Mouse (Mus musculus): ENCODE measurements around the gene Edil3.

Gene Edil3

DNA sequence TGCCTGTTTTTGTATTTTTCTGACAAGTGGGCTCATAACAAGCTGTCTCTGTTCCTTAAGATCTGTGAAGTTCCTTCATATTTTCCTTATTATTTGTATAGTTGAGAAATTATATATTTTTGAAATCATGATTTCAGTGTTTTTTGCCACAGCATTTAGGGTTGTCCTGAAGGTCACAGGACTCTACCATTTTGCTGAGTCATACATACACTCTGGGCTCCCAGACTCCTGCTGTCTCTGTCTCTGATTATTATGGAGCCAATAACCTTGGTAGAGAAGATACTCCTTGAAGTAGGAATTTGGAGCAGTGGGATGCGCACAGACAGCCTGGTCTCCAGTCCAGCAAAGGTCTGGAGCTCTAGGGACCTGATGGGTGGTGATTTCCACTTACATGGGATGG is 416.8 kb downstream of the Edil3 start:
- DNase-seq (ENCODE audit: low read depth, low spot score) = no peak

DNA sequence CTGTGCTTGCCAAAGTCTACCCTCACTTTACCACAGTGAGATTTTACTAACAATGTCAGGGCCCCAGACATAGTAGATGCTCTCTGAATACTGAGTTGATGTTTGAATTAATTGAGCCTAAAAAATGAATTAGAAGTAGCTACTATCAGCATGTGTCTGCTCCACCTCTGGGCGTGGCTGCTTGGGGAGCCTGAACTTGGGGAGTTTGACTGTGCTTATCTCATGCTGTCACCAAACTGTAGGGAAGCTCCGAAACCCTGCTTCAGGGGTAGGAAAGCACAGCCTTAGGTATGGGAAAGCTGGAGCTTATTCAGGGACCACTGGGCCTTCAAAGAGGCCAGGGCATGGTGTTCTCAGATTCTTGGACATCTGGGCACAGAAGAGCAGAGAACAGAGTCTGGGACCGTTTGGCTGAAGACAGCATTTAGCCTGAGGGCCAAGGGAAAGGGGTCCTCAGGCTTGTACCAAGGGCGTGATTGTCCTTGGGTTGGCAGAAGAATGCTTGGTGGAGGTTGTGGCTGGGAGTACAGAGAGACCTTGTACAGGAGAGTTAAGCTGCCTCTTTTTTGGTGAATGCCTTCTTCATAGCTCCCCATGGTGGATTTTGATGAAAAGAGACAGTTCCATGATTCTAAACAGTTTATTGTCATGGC is 432.8 kb downstream of the Edil3 start:
- DNase-seq (ENCODE audit: low read depth, low spot score) = no peak

DNA sequence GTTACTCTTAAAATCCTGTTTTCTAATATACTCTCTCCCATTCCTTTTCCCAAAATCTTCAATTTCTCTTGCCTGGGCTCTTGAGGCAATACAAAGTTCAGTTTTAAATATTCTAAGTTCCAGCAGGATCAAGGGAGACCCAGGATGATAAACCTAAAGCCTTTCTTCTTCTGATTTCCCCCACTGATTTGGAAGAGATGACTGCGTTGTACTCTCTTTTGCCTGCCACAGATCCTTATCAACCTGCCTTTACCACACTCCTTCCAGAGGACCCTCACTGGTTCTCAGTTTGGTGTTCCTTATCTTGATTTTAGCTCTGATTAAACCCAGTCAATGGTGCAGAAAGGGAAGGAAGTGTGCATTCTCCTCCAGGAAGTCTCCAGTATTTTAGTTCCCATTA is 435.6 kb downstream of the Edil3 start:
- DNase-seq (ENCODE audit: low read depth, low spot score) = no peak

DNA sequence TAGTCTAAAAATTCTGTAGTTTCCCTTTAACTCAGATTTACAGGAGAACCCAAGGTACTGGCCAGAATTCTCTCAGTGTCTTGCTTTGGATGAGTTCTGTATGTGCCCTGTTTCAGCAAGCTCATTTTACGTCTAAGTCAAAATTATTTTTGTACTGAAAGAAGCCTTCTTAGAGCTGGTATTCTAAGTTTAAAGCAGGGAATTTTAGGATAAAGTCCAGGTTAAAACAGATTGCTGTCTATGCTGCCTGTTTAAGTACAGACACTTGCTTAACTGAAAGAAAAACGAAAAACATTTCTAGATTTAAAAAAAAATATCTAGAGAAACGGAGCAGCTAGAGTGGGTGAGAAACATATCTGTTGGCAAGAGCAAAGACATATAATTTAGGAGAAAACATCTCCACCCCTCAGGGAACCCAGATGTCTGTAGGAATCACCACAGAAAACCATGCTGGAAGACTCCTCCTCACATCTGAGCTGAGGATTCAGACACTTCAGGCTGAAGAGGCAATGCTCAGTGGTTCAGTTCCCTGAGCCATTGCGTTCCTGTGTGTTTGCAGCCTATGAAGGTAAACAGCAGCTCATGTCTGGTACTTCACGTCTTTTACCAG is 465.5 kb downstream of the Edil3 start:
- DNase-seq (ENCODE audit: low read depth, low spot score) = no peak

DNA sequence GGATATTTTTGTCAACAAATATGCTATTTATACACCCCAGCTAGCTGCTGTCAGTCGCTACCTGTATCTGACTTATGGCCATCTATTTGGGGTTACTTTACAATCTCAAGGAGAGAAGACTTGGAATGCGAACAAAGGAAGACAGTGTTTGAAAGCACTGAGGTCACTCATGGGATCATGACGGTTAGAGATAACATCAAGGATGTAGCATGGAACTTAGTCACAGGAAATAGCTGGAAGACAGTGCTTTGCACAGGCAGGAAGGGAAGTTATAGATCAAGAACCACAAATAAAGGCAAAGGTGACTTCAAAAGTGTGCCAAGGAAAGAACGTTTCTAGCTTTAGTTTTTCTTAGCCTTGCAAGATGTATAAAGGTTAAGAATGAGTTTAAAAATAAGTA is 466.9 kb downstream of the Edil3 start:
- DNase-seq (ENCODE audit: low read depth, low spot score) = no peak

DNA sequence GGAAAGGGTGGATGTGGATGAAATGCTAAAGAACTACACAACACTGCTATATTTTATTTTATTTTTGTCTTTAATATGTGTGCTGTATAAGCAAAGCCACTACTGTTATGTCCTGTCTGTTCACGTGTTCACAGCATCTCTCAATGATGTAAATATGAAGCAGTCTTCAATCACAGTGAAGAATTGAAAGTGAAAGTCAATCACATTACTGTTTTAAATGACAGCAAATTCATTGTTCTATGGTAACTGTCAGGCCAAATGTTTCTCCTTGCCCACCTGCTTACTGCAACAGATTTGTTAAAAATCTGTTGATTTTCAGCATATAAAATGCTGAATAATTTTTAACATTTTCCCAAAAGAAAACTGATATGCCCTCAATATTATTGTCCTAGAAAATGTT is 499.9 kb downstream of the Edil3 start:
- DNase-seq (ENCODE audit: low read depth, low spot score) = peak; percentile 17

DNA sequence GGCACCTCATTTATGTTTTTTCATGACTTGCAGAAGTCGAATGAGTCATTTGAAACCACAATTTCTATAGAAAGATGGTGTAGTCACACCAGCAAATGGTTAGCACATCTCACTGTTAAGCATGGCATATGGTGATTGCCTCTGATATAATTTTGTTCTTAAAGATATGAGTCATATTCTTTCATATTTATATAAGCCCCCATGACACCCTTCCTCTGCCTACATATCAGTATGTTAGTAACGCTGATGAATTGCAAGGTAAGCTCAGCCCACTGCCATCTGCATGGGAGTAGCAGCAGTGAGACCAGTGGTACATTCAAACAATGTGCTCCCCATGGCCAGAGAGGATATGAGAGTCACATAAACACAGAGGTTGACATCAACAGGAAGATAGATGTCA is 503.0 kb downstream of the Edil3 start:
- peak; percentile 4 for DNase-seq (ENCODE audit: low read depth, low spot score)

DNA sequence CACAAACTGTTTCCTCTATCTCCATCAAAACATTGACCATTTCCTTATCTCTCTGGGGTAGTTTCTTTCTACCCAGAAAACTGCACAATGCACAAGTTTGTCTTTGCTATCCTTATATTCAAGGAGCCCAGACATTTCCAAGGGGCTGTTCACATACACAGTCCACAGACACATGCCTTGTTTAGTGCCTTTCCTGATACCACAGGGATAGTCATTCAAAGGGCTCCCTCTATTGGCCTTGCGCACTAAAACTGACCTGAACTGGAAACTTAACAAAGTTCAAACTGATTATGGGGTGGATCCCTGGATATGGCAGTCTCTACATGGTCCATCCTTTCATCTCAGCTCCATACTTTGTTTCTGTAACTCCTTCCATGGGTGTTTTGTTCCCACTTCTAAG is 513.2 kb downstream of the Edil3 start:
- peak; percentile 11 for DNase-seq (ENCODE audit: low read depth, low spot score)

DNA sequence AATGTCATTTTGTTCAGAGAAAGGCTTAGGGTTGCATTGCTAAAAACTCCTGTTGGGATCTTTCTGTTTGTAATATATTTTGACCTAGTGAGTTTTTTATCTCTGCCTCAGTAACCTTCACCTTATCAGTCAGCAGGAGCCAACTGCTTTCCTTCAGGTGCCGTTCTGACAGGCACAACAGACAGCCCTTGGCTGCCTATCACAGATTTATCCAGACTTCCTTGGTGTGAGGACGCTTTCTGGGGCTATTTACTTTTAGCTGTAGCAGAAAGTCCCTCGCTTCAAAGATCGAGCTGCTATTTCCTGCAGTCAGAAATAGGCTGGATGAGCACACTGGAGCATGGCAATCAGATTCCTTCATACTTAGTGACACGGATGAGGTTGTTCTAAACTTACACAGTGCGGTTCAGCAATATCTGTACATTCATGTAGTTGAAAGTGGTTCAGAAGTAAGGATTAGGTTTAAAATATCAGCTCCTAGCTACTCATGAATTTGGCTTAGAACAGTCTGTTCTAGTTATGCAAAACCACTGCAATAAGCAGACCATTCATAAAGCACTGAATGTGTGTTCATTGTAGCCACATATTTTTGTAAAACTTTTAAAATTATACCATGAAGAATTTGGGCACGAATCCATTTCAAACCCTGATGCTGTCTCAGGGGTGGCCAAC is 514.8 kb downstream of the Edil3 start:
- DNase-seq (ENCODE audit: low read depth, low spot score) = no peak

DNA sequence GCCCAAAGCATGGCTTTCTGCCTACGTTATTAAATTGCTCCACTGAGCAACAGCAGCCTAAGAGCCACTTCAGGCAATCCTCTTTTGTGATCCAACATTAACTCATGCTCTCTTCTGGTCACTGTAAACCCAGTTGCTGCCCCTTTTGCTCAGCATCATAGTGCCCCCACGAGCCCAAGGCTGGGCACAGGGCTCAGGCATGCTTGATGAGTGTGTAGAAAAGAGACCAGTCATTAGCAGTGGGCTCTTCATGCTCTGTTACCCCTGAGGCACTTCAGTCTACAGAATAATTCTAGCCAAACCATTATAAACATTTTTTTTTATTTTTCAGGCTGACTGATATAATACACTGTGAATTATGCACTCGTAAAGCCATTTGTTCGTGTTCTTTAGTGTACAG is 517.8 kb downstream of the Edil3 start:
- DNase-seq (ENCODE audit: low read depth, low spot score) = no peak

DNA sequence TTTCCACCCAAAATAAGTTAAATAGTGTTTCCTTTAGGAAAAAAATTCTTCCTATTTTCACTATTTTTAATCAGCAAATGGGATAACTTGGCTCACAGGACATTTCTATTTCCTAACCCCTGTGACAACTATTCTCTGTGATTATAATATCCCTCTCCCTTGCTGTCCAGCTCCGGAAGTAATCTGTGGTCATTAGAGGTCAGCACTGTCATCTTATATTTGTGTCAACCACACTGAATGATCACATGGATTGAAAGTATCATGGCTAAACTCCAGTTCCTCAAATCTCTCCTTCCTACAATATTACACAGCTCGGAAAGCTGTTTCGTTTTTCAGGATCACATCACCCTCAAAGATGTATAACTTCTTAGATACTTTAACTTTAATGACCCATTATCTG is 518.5 kb downstream of the Edil3 start:
- DNase-seq (ENCODE audit: low read depth, low spot score) = no peak

DNA sequence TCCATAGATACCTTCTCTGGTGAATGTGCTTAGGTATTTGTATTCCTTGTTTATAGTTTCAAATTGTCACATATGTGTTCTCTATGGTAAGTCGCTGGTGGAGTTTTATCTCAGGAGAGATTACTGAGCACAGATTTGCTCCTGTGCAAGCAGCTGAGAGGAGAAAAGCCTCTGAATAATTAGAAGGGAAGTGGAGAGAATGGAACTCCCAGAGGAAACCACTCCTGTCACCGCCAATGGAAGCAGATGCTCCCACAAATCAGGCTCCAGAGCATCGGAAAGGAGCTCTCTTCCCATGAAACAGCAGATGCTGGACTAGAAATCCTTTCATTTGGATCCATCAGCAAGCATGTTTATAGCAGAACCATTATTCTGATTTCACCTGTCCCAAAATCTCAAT is 534.0 kb downstream of the Edil3 start:
- no peak for DNase-seq (ENCODE audit: low read depth, low spot score)

DNA sequence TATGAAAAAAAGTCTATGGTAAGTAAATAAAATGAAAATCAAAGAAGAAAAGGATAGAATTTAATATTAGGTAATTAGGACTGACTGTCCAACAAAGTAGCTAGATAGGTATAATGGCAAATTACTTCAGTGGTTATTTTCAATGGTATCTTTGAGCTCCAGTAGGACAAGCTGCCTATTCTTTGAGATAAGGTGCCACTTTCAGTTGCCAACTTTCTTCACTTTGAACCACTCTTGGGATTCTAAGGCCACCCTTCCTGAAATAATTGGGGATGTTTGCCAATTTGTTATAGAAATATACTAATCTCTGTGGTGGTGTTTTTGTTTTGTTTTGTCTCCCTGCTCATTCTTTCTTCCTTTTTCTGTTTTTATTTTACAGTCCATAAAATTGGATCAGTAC is 537.1 kb downstream of the Edil3 start:
- no peak for DNase-seq (ENCODE audit: low read depth, low spot score)

DNA sequence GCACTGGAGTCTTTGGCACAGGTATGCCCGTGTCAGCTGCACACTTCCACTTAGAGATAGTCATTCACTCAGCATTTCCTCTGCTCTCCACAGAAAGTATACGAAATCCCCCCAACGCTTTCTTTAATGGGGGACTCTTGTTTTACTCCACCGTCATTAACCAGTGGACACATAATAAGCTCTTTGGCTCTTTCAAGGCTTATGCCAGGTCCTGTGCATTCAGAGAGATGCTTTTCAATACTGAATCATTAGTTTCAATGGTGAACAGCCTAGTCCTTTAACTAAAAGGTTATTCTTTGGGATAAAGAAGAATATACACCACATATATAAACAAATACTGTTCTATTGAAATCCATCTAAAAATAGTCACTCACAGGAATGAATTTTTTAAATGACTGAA is 541.0 kb downstream of the Edil3 start:
- no peak for DNase-seq (ENCODE audit: low read depth, low spot score)

DNA sequence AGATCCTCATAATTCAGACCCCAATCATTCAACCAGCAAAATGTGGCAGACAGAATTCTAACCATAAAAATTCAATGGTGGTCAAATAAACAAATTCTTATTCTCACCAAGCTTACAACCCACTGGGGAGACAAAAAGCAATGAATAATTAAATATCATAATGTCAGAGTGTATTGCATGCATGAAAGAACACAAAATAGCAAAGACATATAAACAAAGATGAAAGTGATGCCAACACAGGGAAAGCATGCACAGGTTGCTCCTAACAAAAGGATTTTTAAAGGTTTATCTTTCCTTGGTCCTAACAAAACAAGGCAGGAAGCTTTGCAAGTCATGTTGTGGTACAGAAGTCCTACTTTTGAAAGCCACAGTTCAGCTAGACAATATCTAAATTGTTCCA is 550.0 kb downstream of the Edil3 start:
- DNase-seq (ENCODE audit: low read depth, low spot score) = no peak

DNA sequence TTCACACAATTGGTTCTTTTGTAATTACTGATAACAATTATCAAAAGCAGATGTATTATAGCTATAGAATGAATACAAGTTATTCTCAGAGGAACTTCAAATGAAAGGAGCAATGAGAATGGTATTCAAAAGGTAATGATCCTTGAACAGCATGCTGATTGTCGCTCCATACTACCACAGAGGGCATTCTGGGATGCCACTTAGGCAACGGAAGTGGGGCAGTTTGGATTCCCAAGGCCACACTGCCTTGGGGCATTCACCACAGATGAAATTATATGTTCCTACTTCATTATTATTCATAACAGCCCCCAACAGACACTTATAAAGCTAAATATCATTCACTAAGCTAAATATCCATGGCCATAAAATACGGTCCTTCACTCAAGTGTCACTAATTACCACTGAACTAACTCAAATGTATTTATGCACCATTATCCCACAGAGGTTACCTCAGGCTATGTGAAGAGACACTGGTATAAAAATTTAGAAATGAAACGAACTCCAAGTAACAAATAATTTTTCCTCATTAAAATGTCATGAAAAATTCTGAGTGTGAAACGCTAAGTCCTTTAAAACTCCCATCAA is 550.5 kb downstream of the Edil3 start:
- DNase-seq (ENCODE audit: low read depth, low spot score) = no peak
